Mouse (Mus musculus): ENCODE data around the gene Ube2f. TPM values are rescaled to one million over a fixed set of nuclear protein-coding genes. Genes with fewer than 3 reads are reported as not detected.

The Ube2f gene
- polyA plus RNA-seq, 1 experiment from 2014 or later: 59.2 TPM

GRCm38 (mm10) chr1:91231142-91231541, 19.0 kb upstream of the Ube2f start:
- Histone ChIP-seq H3K9me3 (ENCODE audit: control insufficient read depth, low read length) (no peaks in the 10 kb centered on the region), H3K4me1 (ENCODE audit: control insufficient read depth, insufficient read depth, low read depth, low read length) (no peaks in the 10 kb centered on the region), H3K27ac (ENCODE audit: low read depth, low read length) (no peak overlapping the region), H3K9ac (ENCODE audit: low read depth, low read length) (no peak overlapping the region), H3K36me3 (ENCODE audit: control insufficient read depth, insufficient read depth, low read length) (no peaks in the 10 kb centered on the region), H3K27me3 (replicated peaks; ENCODE audit: control insufficient read depth, insufficient read depth, low read length) (no peaks in the 10 kb centered on the region), H3K4me2 (ENCODE audit: low read length) (no peak overlapping the region), H3K4me3 (ENCODE audit: low read length) (no peak overlapping the region)
- no peak for ATAC-seq
- WGBS: 77% methylated on average over 6 of the region's 6 CpGs

GRCm38 (mm10) chr1:91231896-91232295, 18.2 kb upstream of the Ube2f start:
- no peaks in the 10 kb centered on the region for H3K36me3 ChIP-seq (ENCODE audit: control insufficient read depth, insufficient read depth, low read length)
- H3K9ac ChIP-seq (ENCODE audit: low read depth, low read length): no peak overlapping the region
- H3K4me2 ChIP-seq (ENCODE audit: low read length): no peak overlapping the region
- H3K4me3 ChIP-seq (ENCODE audit: low read length): no peak overlapping the region
- H3K4me1 ChIP-seq (ENCODE audit: control insufficient read depth, insufficient read depth, low read depth, low read length): no peaks in the 10 kb centered on the region
- no peaks in the 10 kb centered on the region for H3K27me3 ChIP-seq (replicated peaks; ENCODE audit: control insufficient read depth, insufficient read depth, low read length)
- 59% methylated on average over 5 of the region's 5 CpGs for WGBS
- no peaks in the 10 kb centered on the region for H3K9me3 ChIP-seq (ENCODE audit: control insufficient read depth, low read length)
- no peak for ATAC-seq
- no peak overlapping the region for H3K27ac ChIP-seq (ENCODE audit: low read depth, low read length)

- no peak overlapping the region for H3K4me2 ChIP-seq (ENCODE audit: low read length)
- ATAC-seq: no peak
- H3K9me3 ChIP-seq (ENCODE audit: control insufficient read depth, low read length): no peaks in the 10 kb centered on the region
- no peaks in the 10 kb centered on the region for H3K4me1 ChIP-seq (ENCODE audit: control insufficient read depth, insufficient read depth, low read depth, low read length)
- H3K4me3 ChIP-seq (ENCODE audit: low read length): no peak overlapping the region
- no peak overlapping the region for H3K9ac ChIP-seq (ENCODE audit: low read depth, low read length)
- H3K27me3 ChIP-seq (replicated peaks; ENCODE audit: control insufficient read depth, insufficient read depth, low read length): no peaks in the 10 kb centered on the region; the same call in 1 of the 2 replicates
- H3K36me3 ChIP-seq (ENCODE audit: control insufficient read depth, insufficient read depth, low read length): no peaks in the 10 kb centered on the region
- WGBS: 87% methylated on average over 5 of the region's 5 CpGs
- no peak overlapping the region for H3K27ac ChIP-seq (ENCODE audit: low read depth, low read length)
Observed at GRCm38 (mm10) chr1:91235395-91235794, 14.7 kb upstream of the Ube2f start.

- no peak for ATAC-seq
- Histone ChIP-seq H3K9ac (ENCODE audit: low read depth, low read length) (no peak overlapping the region), H3K27me3 (replicated peaks; ENCODE audit: control insufficient read depth, insufficient read depth, low read length) (no peaks in the 10 kb centered on the region; the same call in 1 of the 2 replicates), H3K4me2 (ENCODE audit: low read length) (no peak overlapping the region), H3K9me3 (ENCODE audit: control insufficient read depth, low read length) (no peaks in the 10 kb centered on the region), H3K4me1 (ENCODE audit: control insufficient read depth, insufficient read depth, low read depth, low read length) (no peaks in the 10 kb centered on the region), H3K27ac (ENCODE audit: low read depth, low read length) (no peak overlapping the region), H3K36me3 (ENCODE audit: control insufficient read depth, insufficient read depth, low read length) (no peaks in the 10 kb centered on the region), H3K4me3 (ENCODE audit: low read length) (no peak overlapping the region)
- WGBS: 83% methylated on average over 6 of the region's 6 CpGs
Observed at GRCm38 (mm10) chr1:91237676-91238075, 12.4 kb upstream of the Ube2f start.

- ATAC-seq: peak; percentile 42; the same call in 1 of the 2 replicates
- Histone ChIP-seq H3K4me1 (ENCODE audit: control insufficient read depth, insufficient read depth, low read depth, low read length) (no peaks in the 10 kb centered on the region), H3K27me3 (replicated peaks; ENCODE audit: control insufficient read depth, insufficient read depth, low read length) (no peaks in the 10 kb centered on the region; the same call in 1 of the 2 replicates), H3K9me3 (ENCODE audit: control insufficient read depth, low read length) (no peaks in the 10 kb centered on the region), H3K27ac (ENCODE audit: low read depth, low read length) (no peak overlapping the region), H3K4me3 (ENCODE audit: low read length) (no peak overlapping the region), H3K4me2 (ENCODE audit: low read length) (no peak overlapping the region), H3K9ac (ENCODE audit: low read depth, low read length) (no peak overlapping the region), H3K36me3 (ENCODE audit: control insufficient read depth, insufficient read depth, low read length) (no peaks in the 10 kb centered on the region)
- 18% methylated on average over 5 of the region's 5 CpGs for WGBS
Observed at GRCm38 (mm10) chr1:91239112-91239511, 11.0 kb upstream of the Ube2f start.

GRCm38 (mm10) chr1:91239800-91240199, 10.3 kb upstream of the Ube2f start:
- H3K4me1 ChIP-seq (ENCODE audit: control insufficient read depth, insufficient read depth, low read depth, low read length): no peaks in the 10 kb centered on the region
- no peaks in the 10 kb centered on the region; the same call in 1 of the 2 replicates for H3K27me3 ChIP-seq (replicated peaks; ENCODE audit: control insufficient read depth, insufficient read depth, low read length)
- H3K27ac ChIP-seq (ENCODE audit: low read depth, low read length): no peak overlapping the region
- WGBS: 77% methylated on average over 1 of the region's 1 CpGs
- H3K9me3 ChIP-seq (ENCODE audit: control insufficient read depth, low read length): no peaks in the 10 kb centered on the region
- no peak overlapping the region for H3K4me3 ChIP-seq (ENCODE audit: low read length)
- H3K36me3 ChIP-seq (ENCODE audit: control insufficient read depth, insufficient read depth, low read length): no peaks in the 10 kb centered on the region
- H3K9ac ChIP-seq (ENCODE audit: low read depth, low read length): no peak overlapping the region
- H3K4me2 ChIP-seq (ENCODE audit: low read length): no peak overlapping the region
- no peak for ATAC-seq

GRCm38 (mm10) chr1:91240685-91241084, 9.4 kb upstream of the Ube2f start:
- Histone ChIP-seq H3K27me3 (replicated peaks; ENCODE audit: control insufficient read depth, insufficient read depth, low read length) (no peaks in the 10 kb centered on the region; the same call in 1 of the 2 replicates), H3K4me2 (ENCODE audit: low read length) (no peak overlapping the region), H3K9ac (ENCODE audit: low read depth, low read length) (no peak overlapping the region), H3K4me3 (ENCODE audit: low read length) (no peak overlapping the region), H3K9me3 (ENCODE audit: control insufficient read depth, low read length) (no peaks in the 10 kb centered on the region), H3K4me1 (ENCODE audit: control insufficient read depth, insufficient read depth, low read depth, low read length) (no peaks in the 10 kb centered on the region), H3K36me3 (ENCODE audit: control insufficient read depth, insufficient read depth, low read length) (no peaks in the 10 kb centered on the region), H3K27ac (ENCODE audit: low read depth, low read length) (no peak overlapping the region)
- WGBS: 100% methylated on average over 1 of the region's 1 CpGs
- no peak for ATAC-seq

GRCm38 (mm10) chr1:91241249-91241648, 8.9 kb upstream of the Ube2f start:
- WGBS: 75% methylated on average over 4 of the region's 4 CpGs
- Histone ChIP-seq H3K36me3 (ENCODE audit: control insufficient read depth, insufficient read depth, low read length) (no peaks in the 10 kb centered on the region), H3K9ac (ENCODE audit: low read depth, low read length) (no peak overlapping the region), H3K27ac (ENCODE audit: low read depth, low read length) (no peak overlapping the region), H3K4me1 (ENCODE audit: control insufficient read depth, insufficient read depth, low read depth, low read length) (no peaks in the 10 kb centered on the region), H3K4me3 (ENCODE audit: low read length) (no peak overlapping the region), H3K27me3 (replicated peaks; ENCODE audit: control insufficient read depth, insufficient read depth, low read length) (no peaks in the 10 kb centered on the region; the same call in 1 of the 2 replicates), H3K4me2 (ENCODE audit: low read length) (no peak overlapping the region), H3K9me3 (ENCODE audit: control insufficient read depth, low read length) (no peaks in the 10 kb centered on the region)
- no peak for ATAC-seq

- no peak for ATAC-seq
- no peaks in the 10 kb centered on the region for H3K27me3 ChIP-seq (replicated peaks; ENCODE audit: control insufficient read depth, insufficient read depth, low read length)
- no peak overlapping the region for H3K4me2 ChIP-seq (ENCODE audit: low read length)
- H3K9ac ChIP-seq (ENCODE audit: low read depth, low read length): no peak overlapping the region
- H3K36me3 ChIP-seq (ENCODE audit: control insufficient read depth, insufficient read depth, low read length): no peaks in the 10 kb centered on the region
- no peak overlapping the region for H3K27ac ChIP-seq (ENCODE audit: low read depth, low read length)
- 93% methylated on average over 5 of the region's 5 CpGs for WGBS
- no peak overlapping the region for H3K4me3 ChIP-seq (ENCODE audit: low read length)
- H3K4me1 ChIP-seq (ENCODE audit: control insufficient read depth, insufficient read depth, low read depth, low read length): peaks cover 21% of the 10 kb centered on the region
- H3K9me3 ChIP-seq (ENCODE audit: control insufficient read depth, low read length): no peaks in the 10 kb centered on the region
Observed at GRCm38 (mm10) chr1:91248242-91248641, 1.9 kb upstream of the Ube2f start.

- Histone ChIP-seq H3K27ac (ENCODE audit: low read depth, low read length) (no peak overlapping the region), H3K9ac (ENCODE audit: low read depth, low read length) (peak overlapping the region; percentile 89; the same call in 1 of the 2 replicates), H3K27me3 (replicated peaks; ENCODE audit: control insufficient read depth, insufficient read depth, low read length) (no peaks in the 10 kb centered on the region), H3K36me3 (ENCODE audit: control insufficient read depth, insufficient read depth, low read length) (no peaks in the 10 kb centered on the region), H3K4me3 (ENCODE audit: low read length) (no peak overlapping the region; the same call in 1 of the 2 replicates), H3K9me3 (ENCODE audit: control insufficient read depth, low read length) (no peaks in the 10 kb centered on the region), H3K4me1 (ENCODE audit: control insufficient read depth, insufficient read depth, low read depth, low read length) (peaks cover 21% of the 10 kb centered on the region), H3K4me2 (ENCODE audit: low read length) (peak overlapping the region; percentile 85)
- ATAC-seq: no peak
- WGBS: 51% methylated on average over 4 of the region's 4 CpGs
Observed at GRCm38 (mm10) chr1:91248970-91249369, 1.1 kb upstream of the Ube2f start.
